ENCODE assay signal across 10 mouse cellular contexts in genomic region chr12:83578896-83579569, GRCm38 (mm10). TPM values are rescaled to one million over a fixed set of nuclear protein-coding genes. Genes with fewer than 3 reads are reported as not detected.
DNase-seq lines count a peak whose midpoint lies in the region; ATAC-seq and TF ChIP-seq lines count a peak whose summit lies in the region.
"Had no signal": no experiment of that assay in that cellular context is flagged by ENCODE, and none has a peak within 500 bp of the region (broad histone marks: within the 10 kb centered on the region; RNA-seq: fewer than 3 reads in every experiment).

No protein-coding gene starts in this region.

- no peaks in the 10 kb centered on the region for H3K27me3 ChIP-seq in forebrain, embryonic 10.5 days (ENCODE audit: poor library complexity, severe bottlenecking)
- H3K27me3 ChIP-seq in forebrain, embryonic 13.5 days, result no peaks in the 10 kb centered on the region
- H3K27me3 ChIP-seq in MEL (ENCODE audit: control insufficient read depth in 1 of 2, insufficient read depth in 2 of 2, low read length in 2 of 2), result no peaks in the 10 kb centered on the region
- H3K27me3 ChIP-seq in heart, embryonic 12.5 days (replicated peaks), result no peaks in the 10 kb centered on the region
- no peaks in the 10 kb centered on the region for H3K27me3 ChIP-seq in liver, embryonic 13.5 days
- H3K27me3 ChIP-seq: embryonic facial prominence, embryonic 15.5 days had no signal

- peaks cover 51% of the 10 kb centered on the region for H3K36me3 ChIP-seq in forebrain, embryonic 10.5 days (replicated peaks)
- H3K36me3 ChIP-seq in forebrain, embryonic 13.5 days (ENCODE audit: poor library complexity, severe bottlenecking), result peaks cover 60% of the 10 kb centered on the region
- H3K36me3 ChIP-seq in MEL (ENCODE audit: control insufficient read depth in 1 of 2, insufficient read depth in 2 of 2, low read length in 2 of 2), result peaks cover 1 to 32% of the 10 kb centered on the region in 2 experiments
- H3K36me3 ChIP-seq in heart, embryonic 12.5 days, result peaks cover 51% of the 10 kb centered on the region
- H3K36me3 ChIP-seq in liver, embryonic 13.5 days, result peaks cover 32% of the 10 kb centered on the region

- no peaks in the 10 kb centered on the region for H3K9me3 ChIP-seq in forebrain, embryonic 10.5 days
- no peaks in the 10 kb centered on the region for H3K9me3 ChIP-seq in forebrain, embryonic 13.5 days (replicated peaks)
- H3K9me3 ChIP-seq in MEL (replicated peaks; ENCODE audit: insufficient read depth, low read length), result no peaks in the 10 kb centered on the region
- no peaks in the 10 kb centered on the region for H3K9me3 ChIP-seq in heart, embryonic 12.5 days (replicated peaks)
- H3K9me3 ChIP-seq in liver, embryonic 13.5 days (replicated peaks), result no peaks in the 10 kb centered on the region
- H3K9me3 ChIP-seq: embryonic facial prominence, embryonic 15.5 days had no signal

- peak overlapping the region; percentile 40 for H3K27ac ChIP-seq in forebrain, embryonic 10.5 days
- no peak overlapping the region for H3K27ac ChIP-seq in forebrain, embryonic 13.5 days
- H3K27ac ChIP-seq in MEL (ENCODE audit: control insufficient read depth, low read depth, low read length), result peak overlapping the region; percentile 77
- peak overlapping the region; percentile 45 for H3K27ac ChIP-seq in heart, embryonic 12.5 days (ENCODE audit: poor library complexity, severe bottlenecking)
- H3K27ac ChIP-seq in liver, embryonic 13.5 days, result peak overlapping the region; percentile 97
- H3K27ac ChIP-seq: embryonic facial prominence, embryonic 15.5 days had no signal

- no peak overlapping the region for H3K9ac ChIP-seq in forebrain, embryonic 13.5 days
- H3K9ac ChIP-seq in MEL (ENCODE audit: control insufficient read depth, low read depth, low read length, poor library complexity, severe bottlenecking), result peak overlapping the region; percentile 30
- H3K9ac ChIP-seq in heart, embryonic 12.5 days, result no peak overlapping the region
- H3K9ac ChIP-seq in liver, embryonic 13.5 days, result peak overlapping the region; percentile 74
- H3K9ac ChIP-seq: embryonic facial prominence, embryonic 15.5 days had no signal

- no peak for ATAC-seq in forebrain, embryonic 13.5 days
- peak; percentile 87 for ATAC-seq in heart, embryonic 12.5 days (ENCODE audit: insufficient number of reproducible peaks, low FRiP score)
- peak; percentile 99 for ATAC-seq in liver, embryonic 13.5 days (ENCODE audit: low read depth)

- no peaks in the 10 kb centered on the region for H3K79me2 ChIP-seq in MEL (ENCODE audit: control insufficient read depth, insufficient read depth, low read length, poor library complexity)

- 59% methylated on average over 3 of the region's 3 CpGs for WGBS in forebrain, embryonic 10.5 days
- 43% methylated on average over 3 of the region's 3 CpGs for WGBS in forebrain, embryonic 13.5 days
- WGBS in heart, embryonic 12.5 days, result 13% methylated on average over 3 of the region's 3 CpGs
- 12% methylated on average over 3 of the region's 3 CpGs for WGBS in liver, embryonic 13.5 days (ENCODE audit: insufficient replicate concordance)

- TF ChIP-seq RAD21 in MEL (IDR thresholded peaks at IDR 0.05; ENCODE audit: low read depth, low read length), result no peak

- H3K4me2 ChIP-seq in forebrain, embryonic 13.5 days, result no peak overlapping the region
- no peak overlapping the region for H3K4me2 ChIP-seq in heart, embryonic 12.5 days
- H3K4me2 ChIP-seq in liver, embryonic 13.5 days, result peak overlapping the region; percentile 69
- H3K4me2 ChIP-seq: embryonic facial prominence, embryonic 15.5 days had no signal

- peaks cover 12% of the 10 kb centered on the region; the same call in 1 of the 2 replicates for H3K4me1 ChIP-seq in forebrain, embryonic 10.5 days
- H3K4me1 ChIP-seq in forebrain, embryonic 13.5 days, result peaks cover 13% of the 10 kb centered on the region
- peaks cover 24 to 25% of the 10 kb centered on the region in 2 experiments for H3K4me1 ChIP-seq in MEL (ENCODE audit: control insufficient read depth in 1 of 2, insufficient read depth in 2 of 2, low read length in 2 of 2)
- H3K4me1 ChIP-seq in heart, embryonic 12.5 days (replicated peaks), result peaks cover 32% of the 10 kb centered on the region
- H3K4me1 ChIP-seq in liver, embryonic 13.5 days (replicated peaks), result peaks cover 68% of the 10 kb centered on the region
- H3K4me1 ChIP-seq: embryonic facial prominence, embryonic 15.5 days had no signal

- no peak for DNase-seq in forebrain, embryonic 10.5 days (ENCODE audit: extremely low spot score, low spot score)
- DNase-seq in MEL (ENCODE audit: low read depth, low spot score), result peak; percentile 75
- peak; percentile 83 for DNase-seq in liver, embryonic 13.5 days
- no peak for DNase-seq in layer of hippocampus, postnatal 14 days (ENCODE audit: low spot score in 2 of 2)
- DNase-seq in cerebellum, adult 9-10 months, result no peak
- DNase-seq in urinary bladder, adult 2 months (ENCODE audit: low spot score), result no peak
- DNase-seq: thymus, postnatal 4 days had no signal

- no peak for TF ChIP-seq POLR2A in MEL (IDR thresholded peaks at IDR 0.05; ENCODE audit: control insufficient read depth in 1 of 2, insufficient read depth in 1 of 2, low read depth in 1 of 2, low read length in 2 of 2, poor library complexity in 1 of 2)

- TF ChIP-seq CTCF in MEL (IDR thresholded peaks at IDR 0.05 in 2 of 3, conservative IDR thresholded peaks at IDR 0.05 in 1 of 3; ENCODE audit: control insufficient read depth in 1 of 3, insufficient read depth in 1 of 3, low read depth in 2 of 3, low read length in 3 of 3, poor library complexity in 1 of 3, severe bottlenecking in 1 of 3), result no peak

- TF ChIP-seq EP300 in MEL (IDR thresholded peaks at IDR 0.05; ENCODE audit: low read depth in 1 of 2, low read length in 2 of 2), result peak; percentile 75 to 76

- H3K4me3 ChIP-seq in forebrain, embryonic 10.5 days, result no peak overlapping the region
- no peak overlapping the region for H3K4me3 ChIP-seq in forebrain, embryonic 13.5 days
- no peak overlapping the region; a peak in 1 of 4 replicates for H3K4me3 ChIP-seq in MEL (ENCODE audit: control insufficient read depth in 1 of 2, insufficient read depth in 1 of 2, low read depth in 2 of 2, low read length in 2 of 2)
- H3K4me3 ChIP-seq in heart, embryonic 12.5 days, result no peak overlapping the region
- peak overlapping the region; percentile 30 for H3K4me3 ChIP-seq in liver, embryonic 13.5 days (replicated peaks)
- H3K4me3 ChIP-seq: embryonic facial prominence, embryonic 15.5 days had no signal

TF ChIP-seq in MEL, 35 proteins besides CTCF, POLR2A, EP300 and RAD21 (continues in another document):
- no peak for TF ChIP-seq UBTF (IDR thresholded peaks at IDR 0.05; ENCODE audit: borderline replicate concordance, insufficient read depth, low read depth, low read length)
- peak; percentile 59; the same call in 1 of the 2 replicates for TF ChIP-seq RCOR1 (IDR thresholded peaks at IDR 0.05; ENCODE audit: low read depth, low read length)
- no peak for TF ChIP-seq NRF1 (IDR thresholded peaks at IDR 0.05; ENCODE audit: insufficient read depth, low read depth, low read length, poor library complexity, severe bottlenecking)
- TF ChIP-seq KAT2A (conservative IDR thresholded peaks at IDR 0.05; ENCODE audit: low read depth, low read length), result no peak
- TF ChIP-seq MAFK (IDR thresholded peaks at IDR 0.05; ENCODE audit: borderline replicate concordance, low read depth, low read length), result no peak
- TF ChIP-seq USF1 (IDR thresholded peaks at IDR 0.05; ENCODE audit: low read depth, low read length), result no peak
- TF ChIP-seq ETS1 (IDR thresholded peaks at IDR 0.05; ENCODE audit: low read depth, low read length), result peak; percentile 64; the same call in 1 of the 2 replicates
- no peak for TF ChIP-seq GABPA (IDR thresholded peaks at IDR 0.05; ENCODE audit: low read depth, low read length)
- TF ChIP-seq E2F4 (IDR thresholded peaks at IDR 0.05; ENCODE audit: borderline replicate concordance, low read depth, low read length), result no peak
- peak; percentile 87 for TF ChIP-seq GATA1 (IDR thresholded peaks at IDR 0.05; ENCODE audit: low read depth, low read length)

RNA-seq across cellular contexts. Expression of gene Zfyve1, which starts 18.0 kb away (rescaled TPM):
- 21.3 and 21.9 TPM in 2 replicates for polyA plus RNA-seq in forebrain, embryonic 10.5 days (2016; fragmentation: Nextera tagmentation; extraction: Ambion mirVana)
- polyA plus RNA-seq in forebrain, embryonic 13.5 days (2015; fragmentation: Nextera tagmentation; extraction: Ambion mirVana), result 30.1 and 30.8 TPM in 2 replicates
- total RNA-seq in MEL (2012; rRNA removed), result 8.0 and 10.1 TPM in 2 replicates
- 1 to 10 TPM in 1 of 2 experiments, not detected in 1; 8.3 TPM for polyA plus RNA-seq in MEL (2012; ENCODE audit: insufficient read depth in 1 of 2, insufficient read length in 2 of 2, low read depth in 1 of 2, low replicate concordance in 2 of 2, missing spikeins in 1 of 2)
- 16.3 and 19.2 TPM in 2 replicates for polyA plus RNA-seq in heart, embryonic 12.5 days (2016; fragmentation: Nextera tagmentation; extraction: Ambion mirVana)
- 5.0 and 5.9 TPM in 2 replicates for polyA plus RNA-seq in liver, embryonic 13.5 days (2015; fragmentation: Nextera tagmentation; extraction: Ambion mirVana)
- total RNA-seq in layer of hippocampus, postnatal 14 days (2021), result 10 to 100 TPM; 38.8 to 42.7 TPM
- polyA plus RNA-seq in urinary bladder, adult 2 months (2012; rRNA removed), result 26.5 and 31.2 TPM in 2 replicates

RNA-seq across cellular contexts. Expression of gene Rbm25, which starts 52.0 kb away (rescaled TPM):
- 294 and 319 TPM in 2 replicates for polyA plus RNA-seq in forebrain, embryonic 10.5 days (2016; fragmentation: Nextera tagmentation; extraction: Ambion mirVana)
- 329 and 335 TPM in 2 replicates for polyA plus RNA-seq in forebrain, embryonic 13.5 days (2015; fragmentation: Nextera tagmentation; extraction: Ambion mirVana)
- 73.9 and 77.3 TPM in 2 replicates for total RNA-seq in MEL (2012; rRNA removed)
- 100 to 1,000 TPM; 124 to 375 TPM for polyA plus RNA-seq in MEL (2012; ENCODE audit: insufficient read depth in 1 of 2, insufficient read length in 2 of 2, low read depth in 1 of 2, low replicate concordance in 2 of 2, missing spikeins in 1 of 2)
- 176 and 187 TPM in 2 replicates for polyA plus RNA-seq in heart, embryonic 12.5 days (2016; fragmentation: Nextera tagmentation; extraction: Ambion mirVana)
- polyA plus RNA-seq in liver, embryonic 13.5 days (2015; fragmentation: Nextera tagmentation; extraction: Ambion mirVana), result 121 and 133 TPM in 2 replicates
- 100 to 1,000 TPM; 118 to 121 TPM for total RNA-seq in layer of hippocampus, postnatal 14 days (2021)
- 78.7 and 103 TPM in 2 replicates for polyA plus RNA-seq in urinary bladder, adult 2 months (2012; rRNA removed)

RNA-seq across cellular contexts. Expression of gene Dcaf4, which starts 58.8 kb away (rescaled TPM):
- polyA plus RNA-seq in forebrain, embryonic 10.5 days (2016; fragmentation: Nextera tagmentation; extraction: Ambion mirVana), result 24.1 and 25.2 TPM in 2 replicates
- 34.7 and 37.2 TPM in 2 replicates for polyA plus RNA-seq in forebrain, embryonic 13.5 days (2015; fragmentation: Nextera tagmentation; extraction: Ambion mirVana)
- 25.5 and 25.7 TPM in 2 replicates for total RNA-seq in MEL (2012; rRNA removed)
- 10 to 100 TPM in 1 of 2 experiments, not detected in 1; 35.9 TPM for polyA plus RNA-seq in MEL (2012; ENCODE audit: insufficient read depth in 1 of 2, insufficient read length in 2 of 2, low read depth in 1 of 2, low replicate concordance in 2 of 2, missing spikeins in 1 of 2)
- polyA plus RNA-seq in heart, embryonic 12.5 days (2016; fragmentation: Nextera tagmentation; extraction: Ambion mirVana), result 22.7 and 23.8 TPM in 2 replicates
- polyA plus RNA-seq in liver, embryonic 13.5 days (2015; fragmentation: Nextera tagmentation; extraction: Ambion mirVana), result 14.7 and 16.0 TPM in 2 replicates
- 10 to 100 TPM; 31.8 to 32.1 TPM for total RNA-seq in layer of hippocampus, postnatal 14 days (2021)
- 27.1 and 30.9 TPM in 2 replicates for polyA plus RNA-seq in urinary bladder, adult 2 months (2012; rRNA removed)

Comparison
In these comparisons a context has a peak if more than half of its experiments do, and no peak if none do; other contexts are left out.
1. DNase-seq: peak in MEL (single experiment) and liver, embryonic 13.5 days (single experiment); none in forebrain, embryonic 10.5 days (single experiment), layer of hippocampus, postnatal 14 days (0 of 2), cerebellum, adult 9-10 months (single experiment) and urinary bladder, adult 2 months (single experiment).
2. H3K9ac ChIP-seq: peak in MEL (single experiment) and liver, embryonic 13.5 days (single experiment); none in forebrain, embryonic 13.5 days (single experiment) and heart, embryonic 12.5 days (single experiment).